Comparison of ENCODE assay signal across 8 mouse cellular contexts in genomic region chr11:49243727-49244594, GRCm38 (mm10). TPM values are rescaled to one million over a fixed set of nuclear protein-coding genes. Genes with fewer than 3 reads are reported as not detected.
DNase-seq lines count a peak whose midpoint lies in the region; ATAC-seq and TF ChIP-seq lines count a peak whose summit lies in the region.

Gene Mgat1, plus strand, starts transcription at chr11:49244191.

- DNase-seq in CD4-positive helper T cell, adult 2 months (ENCODE audit: low read depth, low spot score) = peak; percentile 98
- DNase-seq in brain, embryonic 14.5 days (ENCODE audit: low read depth) = peak; percentile 99
- peak; percentile 99 for DNase-seq in kidney, postnatal 0 days (ENCODE audit: low spot score)
- peak; percentile 87 for DNase-seq in liver, embryonic 13.5 days
- peak; percentile 96 for DNase-seq in neural tube, embryonic 10.5 days (ENCODE audit: extremely low spot score, low spot score)

- peaks cover 76% of the 10 kb centered on the region for H3K4me1 ChIP-seq in erythroblast, embryonic 14.5 days (ENCODE audit: control insufficient read depth)
- peaks cover 38% of the 10 kb centered on the region for H3K4me1 ChIP-seq in heart, embryonic 12.5 days (replicated peaks)
- H3K4me1 ChIP-seq in kidney, postnatal 0 days (replicated peaks; ENCODE audit: insufficient read depth, low read length) = peaks cover 29% of the 10 kb centered on the region; the same call in 1 of the 2 replicates
- peaks cover 75% of the 10 kb centered on the region for H3K4me1 ChIP-seq in liver, embryonic 13.5 days (replicated peaks)
- peaks cover 34% of the 10 kb centered on the region for H3K4me1 ChIP-seq in stomach, embryonic 16.5 days (ENCODE audit: control insufficient read depth, insufficient read depth, low read length)

- 0 out of 2 replicates have a peak, but pooled peaks have one; percentile 6 for TF ChIP-seq CTCF in brain, embryonic 14.5 days (IDR thresholded peaks at IDR 0.05; ENCODE audit: borderline replicate concordance, extremely low read depth, insufficient read depth, insufficient read length)
- TF ChIP-seq CTCF in kidney, postnatal 0 days (IDR thresholded peaks at IDR 0.05; ENCODE audit: low read depth) = peak; percentile 51

- peak; percentile 93 for ATAC-seq in heart, embryonic 12.5 days (ENCODE audit: insufficient number of reproducible peaks, low FRiP score)
- ATAC-seq in kidney, postnatal 0 days (replicated peaks; ENCODE audit: low FRiP score, low read depth) = peak; percentile 95
- ATAC-seq in liver, embryonic 13.5 days (ENCODE audit: low read depth) = peak; percentile 88
- peak; percentile 93 for ATAC-seq in stomach, embryonic 16.5 days (ENCODE audit: insufficient read depth, low FRiP score)

- peak within 1 kb of the TSS; percentile 71 for H3K4me3 ChIP-seq in erythroblast, embryonic 14.5 days (replicated peaks)
- peak within 1 kb of the TSS; percentile 62 for H3K4me3 ChIP-seq in heart, embryonic 12.5 days
- H3K4me3 ChIP-seq in kidney, postnatal 0 days (replicated peaks; ENCODE audit: low read depth, low read length) = peak within 1 kb of the TSS; percentile 45
- peak within 1 kb of the TSS; percentile 65 for H3K4me3 ChIP-seq in liver, embryonic 13.5 days (replicated peaks)
- H3K4me3 ChIP-seq in stomach, embryonic 16.5 days (replicated peaks; ENCODE audit: low read length) = peak within 1 kb of the TSS; percentile 63

- no peaks in the 10 kb centered on the region for H3K27me3 ChIP-seq in erythroblast, embryonic 14.5 days (ENCODE audit: control insufficient read depth)
- no peaks in the 10 kb centered on the region for H3K27me3 ChIP-seq in heart, embryonic 12.5 days (replicated peaks)
- no peaks in the 10 kb centered on the region for H3K27me3 ChIP-seq in kidney, postnatal 0 days (ENCODE audit: insufficient read depth, low read length)
- H3K27me3 ChIP-seq in liver, embryonic 13.5 days = no peaks in the 10 kb centered on the region
- H3K27me3 ChIP-seq in stomach, embryonic 16.5 days (ENCODE audit: control insufficient read depth, insufficient read depth, low read length) = no peaks in the 10 kb centered on the region

- under 1% methylated on average over 60 of the region's 60 CpGs for WGBS in heart, embryonic 12.5 days
- under 1% methylated on average over 57 of the region's 60 CpGs for WGBS in kidney, postnatal 0 days
- WGBS in liver, embryonic 13.5 days (ENCODE audit: insufficient replicate concordance) = under 1% methylated on average over 56 of the region's 60 CpGs
- under 1% methylated on average over 59 of the region's 60 CpGs for WGBS in stomach, embryonic 16.5 days

- TF ChIP-seq POLR2A in brain, embryonic 14.5 days (IDR thresholded peaks at IDR 0.05; ENCODE audit: borderline replicate concordance, extremely low read depth, insufficient read depth, insufficient read length, poor library complexity, severe bottlenecking) = peak; percentile 80

- no peaks in the 10 kb centered on the region for H3K9me3 ChIP-seq in erythroblast, embryonic 14.5 days (ENCODE audit: control insufficient read depth, low read length)
- H3K9me3 ChIP-seq in heart, embryonic 12.5 days (replicated peaks) = no peaks in the 10 kb centered on the region
- no peaks in the 10 kb centered on the region for H3K9me3 ChIP-seq in kidney, postnatal 0 days (replicated peaks; ENCODE audit: low read length)
- no peaks in the 10 kb centered on the region for H3K9me3 ChIP-seq in liver, embryonic 13.5 days (replicated peaks)
- H3K9me3 ChIP-seq in stomach, embryonic 16.5 days (replicated peaks; ENCODE audit: control insufficient read depth, low read length) = no peaks in the 10 kb centered on the region

- H3K9ac ChIP-seq in heart, embryonic 12.5 days = peak within 1 kb of the TSS; percentile 64
- H3K9ac ChIP-seq in kidney, postnatal 0 days (ENCODE audit: low read depth, low read length) = peak within 1 kb of the TSS; percentile 58
- peak within 1 kb of the TSS; percentile 75 for H3K9ac ChIP-seq in liver, embryonic 13.5 days
- H3K9ac ChIP-seq in stomach, embryonic 16.5 days (ENCODE audit: low read length) = peak within 1 kb of the TSS; percentile 85

- peak within 1 kb of the TSS; percentile 73 for H3K4me2 ChIP-seq in heart, embryonic 12.5 days
- peak within 1 kb of the TSS; percentile 55 for H3K4me2 ChIP-seq in kidney, postnatal 0 days (ENCODE audit: low read length)
- peak within 1 kb of the TSS; percentile 91 for H3K4me2 ChIP-seq in liver, embryonic 13.5 days
- peak within 1 kb of the TSS; percentile 83 for H3K4me2 ChIP-seq in stomach, embryonic 16.5 days (ENCODE audit: low read depth, low read length)

- peak within 1 kb of the TSS; percentile 88 for H3K27ac ChIP-seq in heart, embryonic 12.5 days (ENCODE audit: poor library complexity, severe bottlenecking)
- peak within 1 kb of the TSS; percentile 92 for H3K27ac ChIP-seq in kidney, postnatal 0 days
- peak within 1 kb of the TSS; percentile 91 for H3K27ac ChIP-seq in liver, embryonic 13.5 days
- peak within 1 kb of the TSS; percentile 92 for H3K27ac ChIP-seq in stomach, embryonic 16.5 days (ENCODE audit: low read length)

- peaks cover 6% of the 10 kb centered on the region for H3K36me3 ChIP-seq in erythroblast, embryonic 14.5 days (ENCODE audit: control insufficient read depth)
- H3K36me3 ChIP-seq in heart, embryonic 12.5 days = no peaks in the 10 kb centered on the region
- H3K36me3 ChIP-seq in kidney, postnatal 0 days (ENCODE audit: insufficient read depth, low read length) = no peaks in the 10 kb centered on the region
- H3K36me3 ChIP-seq in liver, embryonic 13.5 days = no peaks in the 10 kb centered on the region
- no peaks in the 10 kb centered on the region for H3K36me3 ChIP-seq in stomach, embryonic 16.5 days (ENCODE audit: control insufficient read depth, insufficient read depth, low read length)

RNA-seq across cellular contexts. Expression of gene Mgat1, which starts in this region (rescaled TPM):
- polyA plus RNA-seq in brain, embryonic 14.5 days (2012; rRNA removed) = 60.6 and 65.9 TPM in 2 replicates
- polyA plus RNA-seq in erythroblast, embryonic 14.5 days (2012) = 6.7 and 7.3 TPM in 2 replicates
- polyA plus RNA-seq in heart, embryonic 12.5 days (2016; fragmentation: Nextera tagmentation; extraction: Ambion mirVana) = 45.7 TPM in 2 replicates
- polyA plus RNA-seq in kidney, postnatal 0 days (2015; fragmentation: Nextera tagmentation; extraction: Ambion mirVana) = 75.2 and 82.7 TPM in 2 replicates
- polyA plus RNA-seq in liver, embryonic 13.5 days (2015; fragmentation: Nextera tagmentation; extraction: Ambion mirVana) = 32.0 and 32.6 TPM in 2 replicates
- polyA plus RNA-seq in stomach, embryonic 16.5 days (2015; fragmentation: Nextera tagmentation; extraction: Ambion mirVana) = 65.9 and 70.1 TPM in 2 replicates

Comparison
In these comparisons a context has a peak if more than half of its experiments do, and no peak if none do; other contexts are left out.
1. Peak in every context shown above with its lines: DNase-seq, ATAC-seq, H3K4me3 ChIP-seq and H3K27ac ChIP-seq.